Mouse (Mus musculus): ENCODE measurements around the gene Glis3. TPM values are rescaled to one million over a fixed set of nuclear protein-coding genes. Genes with fewer than 3 reads are reported as not detected.

Glis3 gene
- polyA plus RNA-seq, 1 experiment from 2014 or later = 4.4 TPM

- ATAC-seq (ENCODE audit: low FRiP score, low TSS enrichment) = no peak
- WGBS = 87% methylated on average over 6 of the region's 6 CpGs
These were observed 124.5 kb downstream of the Glis3 start for GRCm38 (mm10) chr19:28555181-28555929.

GRCm38 (mm10) chr19:28550611-28551010 lies 129.3 kb downstream of the Glis3 start:
- no peak for ATAC-seq (ENCODE audit: low FRiP score, low TSS enrichment)
- Histone ChIP-seq H3K9ac (replicated peaks; ENCODE audit: low read length) (no peak overlapping the region), H3K4me3 (replicated peaks; ENCODE audit: low read depth, low read length) (no peak overlapping the region), H3K4me2 (ENCODE audit: low read length) (no peak overlapping the region), H3K4me1 (ENCODE audit: control insufficient read depth, insufficient read depth, low read length) (no peaks in the 10 kb centered on the region), H3K27me3 (ENCODE audit: control insufficient read depth, insufficient read depth, low read length) (no peaks in the 10 kb centered on the region), H3K27ac (replicated peaks; ENCODE audit: low read depth, low read length) (no peak overlapping the region), H3K36me3 (ENCODE audit: control insufficient read depth, insufficient read depth, low read length) (no peaks in the 10 kb centered on the region), H3K9me3 (ENCODE audit: control insufficient read depth, low read length) (no peaks in the 10 kb centered on the region)
- DNase-seq = no peak
- 85% methylated on average over 8 of the region's 8 CpGs for WGBS

More at GRCm38 (mm10) chr19:28555181-28555929, 124.5 kb downstream of the Glis3 start:
- H3K36me3 ChIP-seq (ENCODE audit: control insufficient read depth, insufficient read depth, low read length) = no peaks in the 10 kb centered on the region
- H3K27me3 ChIP-seq (ENCODE audit: control insufficient read depth, insufficient read depth, low read length) = no peaks in the 10 kb centered on the region
- no peak overlapping the region for H3K4me2 ChIP-seq (ENCODE audit: low read length)
- no peak overlapping the region for H3K9ac ChIP-seq (replicated peaks; ENCODE audit: low read length)
- H3K9me3 ChIP-seq (ENCODE audit: control insufficient read depth, low read length) = no peaks in the 10 kb centered on the region
- no peak overlapping the region for H3K27ac ChIP-seq (replicated peaks; ENCODE audit: low read depth, low read length)
- no peaks in the 10 kb centered on the region for H3K4me1 ChIP-seq (ENCODE audit: control insufficient read depth, insufficient read depth, low read length)
- no peak overlapping the region for H3K4me3 ChIP-seq (replicated peaks; ENCODE audit: low read depth, low read length)
- DNase-seq = no peak

GRCm38 (mm10) chr19:28546933-28547332 lies 132.9 kb downstream of the Glis3 start:
- H3K9ac ChIP-seq (replicated peaks; ENCODE audit: low read length) = no peak overlapping the region
- DNase-seq (no peak), ATAC-seq (ENCODE audit: low FRiP score, low TSS enrichment) (no peak)
- H3K36me3 ChIP-seq (ENCODE audit: control insufficient read depth, insufficient read depth, low read length) = no peaks in the 10 kb centered on the region
- H3K4me3 ChIP-seq (replicated peaks; ENCODE audit: low read depth, low read length) = no peak overlapping the region
- WGBS = 96% methylated on average over 3 of the region's 3 CpGs
- H3K27ac ChIP-seq (replicated peaks; ENCODE audit: low read depth, low read length) = no peak overlapping the region
- no peaks in the 10 kb centered on the region for H3K4me1 ChIP-seq (ENCODE audit: control insufficient read depth, insufficient read depth, low read length)
- H3K4me2 ChIP-seq (ENCODE audit: low read length) = no peak overlapping the region
- no peaks in the 10 kb centered on the region for H3K9me3 ChIP-seq (ENCODE audit: control insufficient read depth, low read length)
- H3K27me3 ChIP-seq (ENCODE audit: control insufficient read depth, insufficient read depth, low read length) = no peaks in the 10 kb centered on the region

DNA sequence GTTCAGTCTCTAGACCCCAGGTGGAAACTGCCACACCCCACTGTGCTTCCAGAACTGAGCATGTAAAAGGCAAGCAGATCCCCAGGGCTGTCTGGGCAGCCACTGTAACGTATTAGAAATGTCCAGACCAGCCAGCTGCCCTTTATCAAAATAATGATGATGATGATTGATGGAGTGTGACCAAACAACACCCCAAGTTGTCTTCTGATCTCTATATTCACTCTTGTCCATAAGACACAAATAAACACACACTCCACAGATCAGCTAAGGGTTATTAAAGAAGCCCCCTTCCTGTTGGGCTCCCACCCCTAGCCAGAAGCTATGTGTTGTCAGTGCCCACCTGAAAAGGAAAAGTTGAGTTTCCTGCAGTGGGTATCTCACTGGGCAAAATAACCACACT lies 134.4 kb downstream of the Glis3 start:
- H3K9me3 ChIP-seq (ENCODE audit: control insufficient read depth, low read length) = no peaks in the 10 kb centered on the region
- WGBS = 35% methylated on average over 1 of the region's 1 CpGs
- no peaks in the 10 kb centered on the region for H3K27me3 ChIP-seq (ENCODE audit: control insufficient read depth, insufficient read depth, low read length)

DNA sequence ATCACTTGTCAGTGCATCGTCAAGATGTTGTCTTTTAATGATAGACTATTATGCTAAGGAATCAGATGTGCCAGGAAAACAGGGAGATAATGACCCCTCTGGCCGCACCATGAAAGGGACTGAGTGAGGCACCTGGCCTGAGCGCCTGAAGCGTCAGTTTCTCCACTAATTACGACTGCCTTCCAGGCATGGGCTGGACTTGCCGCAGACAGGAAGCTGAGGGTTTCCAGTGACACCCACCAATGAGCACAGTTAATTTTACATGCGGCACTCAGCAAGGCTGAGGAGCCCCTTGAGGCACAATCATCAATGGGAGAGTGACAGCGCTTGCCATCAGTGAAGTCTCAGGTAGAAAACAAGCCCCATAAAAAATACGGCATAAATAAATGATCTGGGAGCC lies 141.1 kb downstream of the Glis3 start:
- Histone ChIP-seq H3K9ac (replicated peaks; ENCODE audit: low read length) (no peak overlapping the region), H3K4me1 (ENCODE audit: control insufficient read depth, insufficient read depth, low read length) (no peaks in the 10 kb centered on the region), H3K27ac (replicated peaks; ENCODE audit: low read depth, low read length) (0 out of 2 replicates have a peak overlapping the region, but pooled peaks have one; percentile 13), H3K9me3 (ENCODE audit: control insufficient read depth, low read length) (no peaks in the 10 kb centered on the region), H3K36me3 (ENCODE audit: control insufficient read depth, insufficient read depth, low read length) (no peaks in the 10 kb centered on the region), H3K4me2 (ENCODE audit: low read length) (no peak overlapping the region), H3K27me3 (ENCODE audit: control insufficient read depth, insufficient read depth, low read length) (no peaks in the 10 kb centered on the region), H3K4me3 (replicated peaks; ENCODE audit: low read depth, low read length) (no peak overlapping the region)
- DNase-seq (peak; percentile 46), ATAC-seq (ENCODE audit: low FRiP score, low TSS enrichment) (no peak)
- 56% methylated on average over 9 of the region's 9 CpGs for WGBS

More for the DNA sequence above, 134.4 kb downstream of the Glis3 start:
- no peak overlapping the region for H3K4me2 ChIP-seq (ENCODE audit: low read length)
- no peak overlapping the region for H3K27ac ChIP-seq (replicated peaks; ENCODE audit: low read depth, low read length)
- H3K4me1 ChIP-seq (ENCODE audit: control insufficient read depth, insufficient read depth, low read length) = no peaks in the 10 kb centered on the region
- H3K36me3 ChIP-seq (ENCODE audit: control insufficient read depth, insufficient read depth, low read length) = no peaks in the 10 kb centered on the region
- DNase-seq (no peak), ATAC-seq (ENCODE audit: low FRiP score, low TSS enrichment) (no peak)
- H3K9ac ChIP-seq (replicated peaks; ENCODE audit: low read length) = no peak overlapping the region
- H3K4me3 ChIP-seq (replicated peaks; ENCODE audit: low read depth, low read length) = no peak overlapping the region

DNA sequence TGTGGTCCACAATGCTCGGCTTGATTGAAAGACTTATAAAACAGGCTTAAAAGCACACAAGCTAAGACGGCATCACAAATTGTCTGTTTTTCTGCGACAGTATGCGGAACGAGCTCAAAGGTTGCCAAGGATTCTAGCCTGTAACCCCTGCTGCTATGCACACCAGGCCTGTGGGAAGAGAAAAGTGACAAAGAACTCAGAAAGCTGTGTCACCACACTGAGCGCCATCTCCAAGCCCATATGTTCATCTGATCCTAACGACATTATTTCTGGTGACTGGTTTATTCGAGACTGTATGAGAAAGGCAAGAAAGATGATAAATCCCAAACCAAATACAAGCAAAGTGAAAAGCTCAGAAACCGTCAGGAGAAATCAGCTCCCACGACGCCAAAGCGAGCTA lies 144.9 kb downstream of the Glis3 start:
- H3K9ac ChIP-seq (replicated peaks; ENCODE audit: low read length) = no peak overlapping the region
- H3K4me3 ChIP-seq (replicated peaks; ENCODE audit: low read depth, low read length) = no peak overlapping the region
- H3K36me3 ChIP-seq (ENCODE audit: control insufficient read depth, insufficient read depth, low read length) = no peaks in the 10 kb centered on the region
- H3K9me3 ChIP-seq (ENCODE audit: control insufficient read depth, low read length) = no peaks in the 10 kb centered on the region
- DNase-seq (no peak), ATAC-seq (ENCODE audit: low FRiP score, low TSS enrichment) (no peak)
- no peak overlapping the region for H3K4me2 ChIP-seq (ENCODE audit: low read length)
- no peaks in the 10 kb centered on the region for H3K27me3 ChIP-seq (ENCODE audit: control insufficient read depth, insufficient read depth, low read length)
- no peak overlapping the region for H3K27ac ChIP-seq (replicated peaks; ENCODE audit: low read depth, low read length)
- WGBS = 46% methylated on average over 12 of the region's 12 CpGs
- no peaks in the 10 kb centered on the region for H3K4me1 ChIP-seq (ENCODE audit: control insufficient read depth, insufficient read depth, low read length)

GRCm38 (mm10) chr19:28533576-28533975 lies 146.3 kb downstream of the Glis3 start:
- no peak overlapping the region for H3K9ac ChIP-seq (replicated peaks; ENCODE audit: low read length)
- H3K4me1 ChIP-seq (ENCODE audit: control insufficient read depth, insufficient read depth, low read length) = no peaks in the 10 kb centered on the region
- H3K4me2 ChIP-seq (ENCODE audit: low read length) = no peak overlapping the region
- H3K27ac ChIP-seq (replicated peaks; ENCODE audit: low read depth, low read length) = no peak overlapping the region
- no peak overlapping the region for H3K4me3 ChIP-seq (replicated peaks; ENCODE audit: low read depth, low read length)
- no peaks in the 10 kb centered on the region for H3K36me3 ChIP-seq (ENCODE audit: control insufficient read depth, insufficient read depth, low read length)
- no peak for DNase-seq
- no peaks in the 10 kb centered on the region for H3K27me3 ChIP-seq (ENCODE audit: control insufficient read depth, insufficient read depth, low read length)
- ATAC-seq (ENCODE audit: low FRiP score, low TSS enrichment) = no peak
- 75% methylated on average over 3 of the region's 3 CpGs for WGBS
- no peaks in the 10 kb centered on the region for H3K9me3 ChIP-seq (ENCODE audit: control insufficient read depth, low read length)

DNA sequence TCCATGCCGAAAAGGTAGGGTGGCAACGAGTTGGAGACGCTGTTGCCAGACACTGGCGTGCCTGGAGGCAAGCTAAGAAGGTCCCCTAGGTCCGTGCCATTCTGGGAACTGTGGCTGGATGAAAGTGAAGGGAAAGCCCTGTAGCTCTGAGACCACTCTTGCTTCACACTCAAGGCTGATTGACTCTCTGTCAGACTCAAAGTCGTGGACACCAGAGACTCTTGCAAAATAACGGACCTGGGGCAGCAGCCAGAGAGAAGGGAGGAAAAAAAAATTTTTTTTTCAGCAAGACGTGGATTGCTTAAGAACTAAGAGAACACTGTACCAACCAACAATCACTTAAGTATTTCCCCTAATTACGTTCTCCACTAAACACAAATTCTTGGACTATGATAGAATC lies 148.1 kb downstream of the Glis3 start:
- no peaks in the 10 kb centered on the region for H3K36me3 ChIP-seq (ENCODE audit: control insufficient read depth, insufficient read depth, low read length)
- no peak overlapping the region for H3K4me3 ChIP-seq (replicated peaks; ENCODE audit: low read depth, low read length)
- no peak overlapping the region for H3K27ac ChIP-seq (replicated peaks; ENCODE audit: low read depth, low read length)
- no peaks in the 10 kb centered on the region for H3K27me3 ChIP-seq (ENCODE audit: control insufficient read depth, insufficient read depth, low read length)
- no peak overlapping the region for H3K4me2 ChIP-seq (ENCODE audit: low read length)
- DNase-seq (no peak), ATAC-seq (ENCODE audit: low FRiP score, low TSS enrichment) (no peak)
- H3K9me3 ChIP-seq (ENCODE audit: control insufficient read depth, low read length) = no peaks in the 10 kb centered on the region
- H3K9ac ChIP-seq (replicated peaks; ENCODE audit: low read length) = no peak overlapping the region
- H3K4me1 ChIP-seq (ENCODE audit: control insufficient read depth, insufficient read depth, low read length) = no peaks in the 10 kb centered on the region
- WGBS = 92% methylated on average over 9 of the region's 9 CpGs

- no peak overlapping the region for H3K27ac ChIP-seq (replicated peaks; ENCODE audit: low read depth, low read length)
- no peak overlapping the region for H3K4me3 ChIP-seq (replicated peaks; ENCODE audit: low read depth, low read length)
- no peak overlapping the region for H3K4me2 ChIP-seq (ENCODE audit: low read length)
- DNase-seq (no peak), ATAC-seq (ENCODE audit: low FRiP score, low TSS enrichment) (no peak)
- no peaks in the 10 kb centered on the region for H3K36me3 ChIP-seq (ENCODE audit: control insufficient read depth, insufficient read depth, low read length)
- H3K9me3 ChIP-seq (ENCODE audit: control insufficient read depth, low read length) = no peaks in the 10 kb centered on the region
- H3K27me3 ChIP-seq (ENCODE audit: control insufficient read depth, insufficient read depth, low read length) = no peaks in the 10 kb centered on the region
- 79% methylated on average over 10 of the region's 10 CpGs for WGBS
- H3K9ac ChIP-seq (replicated peaks; ENCODE audit: low read length) = no peak overlapping the region
- no peaks in the 10 kb centered on the region for H3K4me1 ChIP-seq (ENCODE audit: control insufficient read depth, insufficient read depth, low read length)
These were observed 149.0 kb downstream of the Glis3 start for GRCm38 (mm10) chr19:28530846-28531245.

All from midbrain, embryonic 14.5 days (tissue).